In genomic region chr3:116968540-116968997, GRCm38 (mm10) we compare ENCODE assay signal across 8 mouse cellular contexts. TPM values are rescaled to one million over a fixed set of nuclear protein-coding genes. Genes with fewer than 3 reads are reported as not detected.
A peak's percentile ranks its signal among the peaks of the same experiment; 100 is the strongest.
DNase-seq lines count a peak whose midpoint lies in the region; ATAC-seq and TF ChIP-seq lines count a peak whose summit lies in the region.

TSS of gene Palmd (minus strand) at chr3:116968987.

- H3K9ac ChIP-seq in hindbrain, embryonic 12.5 days, result peak within 1 kb of the TSS; percentile 57

- no peak for TF ChIP-seq CTCF in gastrocnemius, adult 2 months (IDR thresholded peaks at IDR 0.05)

- intact Hi-C loops in gastrocnemius, adult 2 months (cut with DNase I), result loop anchor here (5.0 to 10.0 kb wide), 3 partner anchors 54 to 94 kb away; no protein-coding TSS in a partner anchor

- H3K36me3 ChIP-seq in hindbrain, embryonic 12.5 days, result no peaks in the 10 kb centered on the region

- H3K4me1 ChIP-seq in brown adipose tissue, adult 24 weeks (ENCODE audit: control insufficient read depth, insufficient read depth, insufficient read length, low read length), result peaks cover 6% of the 10 kb centered on the region
- H3K4me1 ChIP-seq in hindbrain, embryonic 12.5 days, result peaks cover 17% of the 10 kb centered on the region

- no peaks in the 10 kb centered on the region for H3K27me3 ChIP-seq in hindbrain, embryonic 12.5 days

- peak; percentile 90 for ATAC-seq in hindbrain, embryonic 12.5 days (ENCODE audit: low FRiP score)
- no peak for ATAC-seq in erythroid progenitor cell, adult 5-6 weeks (replicated peaks; ENCODE audit: low FRiP score, poor library complexity, severe bottlenecking)

- peak; percentile 37 for DNase-seq in Muller cell, postnatal 12 days (ENCODE audit: inconsistent ontology term)
- peak; percentile 76 for DNase-seq in gastrocnemius, adult 2 months
- DNase-seq in layer of hippocampus, postnatal 25 days (ENCODE audit: extremely low spot score in 1 of 2, low spot score in 1 of 2), result peak; percentile 50 to 55
- DNase-seq in lung, postnatal 10 days, result peak; percentile 73
- peak; percentile 54 to 70 for DNase-seq in right cerebral cortex, adult 2 months (ENCODE audit: low spot score in 2 of 2)

- WGBS in hindbrain, embryonic 12.5 days, result 11% methylated on average over 17 of the region's 17 CpGs

- peak within 1 kb of the TSS; percentile 89 for H3K4me3 ChIP-seq in brown adipose tissue, adult 24 weeks (ENCODE audit: insufficient read depth, low read depth, low read length)
- peak within 1 kb of the TSS; percentile 79 for H3K4me3 ChIP-seq in gastrocnemius, adult 2 months
- peak within 1 kb of the TSS; percentile 34 for H3K4me3 ChIP-seq in hindbrain, embryonic 12.5 days

- H3K27ac ChIP-seq in brown adipose tissue, adult 24 weeks (replicated peaks; ENCODE audit: low read depth, low read length), result peak within 1 kb of the TSS; percentile 99
- H3K27ac ChIP-seq in gastrocnemius, adult 2 months, result peak within 1 kb of the TSS; percentile 93
- peak within 1 kb of the TSS; percentile 62 for H3K27ac ChIP-seq in hindbrain, embryonic 12.5 days

- H3K4me2 ChIP-seq in hindbrain, embryonic 12.5 days (replicated peaks), result peak within 1 kb of the TSS; percentile 62

- no peaks in the 10 kb centered on the region for H3K9me3 ChIP-seq in hindbrain, embryonic 12.5 days (replicated peaks)

RNA-seq across cellular contexts. Expression of gene Palmd, which starts in this region (rescaled TPM):
- 132 and 150 TPM in 2 replicates for polyA plus RNA-seq in brown adipose tissue, adult 24 weeks (2012; ENCODE audit: insufficient read depth, insufficient read length, missing spikeins)
- total RNA-seq in gastrocnemius, adult 2 months (2021), result 10 to 100 TPM; 25.3 to 37.5 TPM
- 6.9 and 8.9 TPM in 2 replicates for polyA plus RNA-seq in hindbrain, embryonic 12.5 days (2016; fragmentation: Nextera tagmentation; extraction: Ambion mirVana)
- 10 to 100 TPM; 27.6 to 32.8 TPM for total RNA-seq in layer of hippocampus, postnatal 25 days (2021)
- total RNA-seq in erythroid progenitor cell, adult 5-6 weeks (2015; ENCODE audit: low replicate concordance), result not detected in 2 replicates
- 0.64 TPM in 1 of 2 replicates, not detected in the other for total RNA-seq in erythroid progenitor cell, adult 5-6 weeks (2017; ENCODE audit: low replicate concordance)

Comparison
In these comparisons a context has a peak if more than half of its experiments do, and no peak if none do; other contexts are left out.
1. RNA of gene Palmd (total RNA-seq): 25.3 to 37.5 TPM in gastrocnemius, adult 2 months and 27.6 to 32.8 TPM in layer of hippocampus, postnatal 25 days; 0.64 TPM in erythroid progenitor cell, adult 5-6 weeks; every median in the first group is over 10 times any median in the second.
2. RNA of gene Palmd (polyA plus RNA-seq): 132 to 150 TPM in brown adipose tissue, adult 24 weeks; 6.9 to 8.9 TPM in hindbrain, embryonic 12.5 days; every median in the first group is over 10 times any median in the second.
3. H3K4me3 ChIP-seq: peak in every context shown above with its lines; median percentile 89 in brown adipose tissue, adult 24 weeks; 79 in gastrocnemius, adult 2 months; 34 in hindbrain, embryonic 12.5 days.
4. Peak in every context shown above with its lines, with median percentiles within 50 percentile points of each other: DNase-seq and H3K27ac ChIP-seq.